Mouse (Mus musculus) thymus, postnatal 0 days (tissue): ENCODE data around the gene Dync1i1. TPM values are rescaled to one million over a fixed set of nuclear protein-coding genes. Genes with fewer than 3 reads are reported as not detected.

Experiments
- DNase-seq: peaks from one replicate; pipeline ENCODE4 v3.0.0-alpha.2; 2015; ENCODE audit warnings: low spot score
- polyA plus RNA-seq: library from polyadenylated mRNA; unstranded; fragments of >200 nt; fragmentation: Nextera tagmentation; extraction: Ambion mirVana; gene quantifications from 2 replicates; pipeline ENCODE4 v1.2.1, GENCODE M21; 2015

Gene Dync1i1
- polyA plus RNA-seq, 1 experiment from 2014 or later, result 1.9 TPM

DNA sequence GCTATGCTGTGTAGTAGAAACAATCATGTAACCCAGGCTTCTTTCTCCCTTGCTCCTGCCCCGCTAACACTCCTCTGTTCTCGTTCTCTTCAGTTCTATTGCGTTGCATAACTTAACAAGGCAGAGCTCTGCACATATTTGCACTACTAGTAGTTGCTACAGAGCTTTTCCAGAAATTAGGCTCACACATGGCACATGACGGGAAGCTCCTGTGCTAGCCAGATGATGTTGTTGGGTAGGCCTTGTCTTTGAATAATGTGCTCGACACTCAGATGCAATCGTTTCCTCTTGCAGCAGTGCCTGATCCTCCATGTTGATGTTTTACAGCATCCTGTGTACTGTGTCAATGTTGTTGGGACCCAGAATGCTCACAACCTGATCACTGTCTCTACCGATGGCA, 240.9 kb downstream of the Dync1i1 start:
- DNase-seq, result no peak

DNA sequence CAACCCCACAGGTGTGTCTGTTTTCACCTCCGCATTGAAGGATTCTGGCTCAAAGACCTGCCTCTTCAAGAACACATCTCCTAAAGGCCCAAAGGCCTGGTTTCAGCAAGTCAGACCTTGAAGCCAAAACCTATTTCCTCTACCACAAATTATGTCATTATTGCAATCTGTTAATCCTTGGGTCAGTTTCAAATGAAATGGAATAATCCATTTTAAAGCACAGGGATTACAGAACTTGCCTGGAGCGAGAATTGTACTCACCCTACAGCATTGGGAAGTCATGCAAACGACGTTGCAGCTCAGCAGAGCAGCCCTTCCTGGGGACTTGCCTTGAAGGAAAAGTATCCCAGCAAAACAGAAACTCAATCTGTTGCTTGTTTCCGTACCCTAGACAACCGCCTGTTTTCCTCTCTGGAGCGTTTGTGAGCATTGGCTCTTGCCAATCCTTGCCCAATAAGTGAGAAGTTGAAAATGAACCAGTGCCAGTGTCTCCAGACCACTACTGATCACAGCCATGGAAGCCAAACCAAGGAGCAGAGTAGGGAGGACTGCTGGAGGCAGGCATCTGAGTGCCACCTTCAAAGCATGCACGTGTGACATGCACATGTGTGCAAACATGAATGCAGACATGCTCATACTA, 241.5 kb downstream of the Dync1i1 start:
- no peak for DNase-seq

DNA sequence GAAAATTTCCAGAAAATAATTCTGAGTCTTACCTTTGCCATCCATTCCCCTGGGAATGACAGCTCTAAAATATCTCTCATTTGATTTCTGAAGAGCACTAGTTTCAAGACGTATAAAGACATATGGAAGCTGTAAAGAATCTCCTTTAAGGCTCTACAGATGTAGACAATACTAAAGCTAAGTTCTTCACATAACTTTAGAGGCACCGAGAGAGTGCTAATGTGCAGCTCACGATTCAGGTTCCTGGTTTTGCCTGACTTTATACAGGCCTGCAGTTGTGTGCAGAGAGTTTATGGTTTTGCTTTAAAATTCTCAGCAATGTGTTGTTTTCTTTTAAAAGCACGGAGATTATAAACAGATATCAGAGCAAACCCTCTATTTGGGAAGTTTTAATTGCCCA, 242.1 kb downstream of the Dync1i1 start:
- no peak for DNase-seq

DNA sequence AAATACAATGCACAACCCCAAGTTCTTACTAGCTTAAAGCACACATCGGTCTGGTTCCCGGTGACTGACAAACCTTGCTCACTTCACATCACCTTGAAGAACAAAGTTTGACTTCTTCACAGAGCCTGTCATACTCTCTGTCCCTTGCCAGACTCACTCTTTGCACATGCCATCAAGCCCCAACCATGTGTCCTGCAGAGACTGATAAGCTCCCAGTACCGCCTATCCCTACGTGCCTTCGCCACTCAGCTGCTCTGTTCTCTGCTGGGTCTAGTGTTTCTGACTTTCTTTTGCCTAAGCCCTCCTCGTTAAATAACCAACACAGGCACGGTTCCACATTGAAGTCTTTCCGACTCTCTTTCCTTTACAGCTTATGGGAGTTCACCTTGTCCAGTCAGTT, 244.2 kb downstream of the Dync1i1 start:
- DNase-seq, result no peak

DNA sequence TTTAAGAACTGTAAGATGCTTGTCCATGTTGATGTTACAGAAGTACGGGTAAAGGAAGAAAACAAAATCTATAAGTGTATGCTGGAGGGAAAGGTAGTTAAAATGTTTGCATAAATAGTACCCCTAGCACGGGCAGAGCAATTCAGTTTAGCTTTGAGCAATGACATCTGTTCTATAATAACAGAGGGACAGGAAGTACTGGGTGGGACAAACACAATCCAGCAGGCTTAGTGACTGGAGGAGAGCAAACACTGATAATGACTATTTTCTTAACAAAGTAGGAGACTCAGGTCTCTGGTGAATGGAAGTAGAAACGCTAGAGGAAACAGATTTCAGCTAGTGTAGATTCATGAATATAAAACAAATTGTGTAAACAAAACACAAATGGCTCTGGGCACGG, 250.8 kb downstream of the Dync1i1 start:
- DNase-seq, result no peak

DNA sequence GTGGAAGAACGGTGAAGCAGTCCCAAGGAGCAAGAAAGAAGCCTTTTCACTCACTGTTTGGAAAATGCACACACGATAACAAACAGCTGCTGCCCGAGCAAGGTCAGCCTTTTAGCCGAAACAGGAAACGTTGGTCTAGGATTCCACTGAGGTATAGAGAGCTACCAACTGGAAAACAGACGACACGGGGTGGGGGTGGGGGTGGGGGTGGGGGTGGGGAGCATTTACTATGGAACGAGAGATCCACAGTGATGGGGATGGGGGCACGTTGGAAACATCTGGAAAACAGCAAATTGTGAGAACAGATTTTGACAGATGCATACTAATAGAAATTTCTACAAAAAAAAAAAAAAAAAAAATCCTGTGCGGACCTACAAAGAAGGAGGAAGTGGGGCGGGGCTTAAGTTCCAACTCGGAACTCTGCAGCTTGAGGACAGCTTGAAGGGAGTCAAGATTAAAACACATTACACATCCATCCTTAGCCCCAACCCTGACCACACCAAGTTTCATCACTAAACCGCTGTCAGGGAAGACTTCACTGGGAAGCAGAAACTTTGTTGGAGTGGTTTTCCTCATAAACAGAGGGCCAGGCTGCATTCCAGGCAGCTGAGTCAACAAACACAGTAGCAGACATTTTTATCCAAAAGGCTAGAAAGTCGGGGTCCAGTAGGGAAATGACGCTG, 251.9 kb downstream of the Dync1i1 start:
- DNase-seq, result no peak

DNA sequence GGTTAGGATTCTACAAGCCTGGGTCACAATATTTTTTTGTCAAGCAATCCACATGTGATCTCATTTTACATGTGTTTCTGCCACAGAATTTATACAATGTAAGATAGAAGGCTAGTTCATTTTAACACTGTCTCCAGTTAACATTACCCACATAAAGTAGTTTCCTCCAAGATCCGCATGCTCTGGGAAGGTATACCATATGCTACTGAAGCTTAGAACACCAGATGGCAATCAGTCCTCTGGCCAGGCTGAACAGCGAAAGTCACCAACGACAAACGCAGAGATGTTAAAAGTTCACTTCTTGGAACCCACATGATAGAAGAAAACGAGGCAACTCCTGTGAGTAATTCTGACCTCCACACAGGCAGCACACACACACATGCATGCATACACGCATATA, 265.8 kb downstream of the Dync1i1 start:
- DNase-seq, result no peak

DNA sequence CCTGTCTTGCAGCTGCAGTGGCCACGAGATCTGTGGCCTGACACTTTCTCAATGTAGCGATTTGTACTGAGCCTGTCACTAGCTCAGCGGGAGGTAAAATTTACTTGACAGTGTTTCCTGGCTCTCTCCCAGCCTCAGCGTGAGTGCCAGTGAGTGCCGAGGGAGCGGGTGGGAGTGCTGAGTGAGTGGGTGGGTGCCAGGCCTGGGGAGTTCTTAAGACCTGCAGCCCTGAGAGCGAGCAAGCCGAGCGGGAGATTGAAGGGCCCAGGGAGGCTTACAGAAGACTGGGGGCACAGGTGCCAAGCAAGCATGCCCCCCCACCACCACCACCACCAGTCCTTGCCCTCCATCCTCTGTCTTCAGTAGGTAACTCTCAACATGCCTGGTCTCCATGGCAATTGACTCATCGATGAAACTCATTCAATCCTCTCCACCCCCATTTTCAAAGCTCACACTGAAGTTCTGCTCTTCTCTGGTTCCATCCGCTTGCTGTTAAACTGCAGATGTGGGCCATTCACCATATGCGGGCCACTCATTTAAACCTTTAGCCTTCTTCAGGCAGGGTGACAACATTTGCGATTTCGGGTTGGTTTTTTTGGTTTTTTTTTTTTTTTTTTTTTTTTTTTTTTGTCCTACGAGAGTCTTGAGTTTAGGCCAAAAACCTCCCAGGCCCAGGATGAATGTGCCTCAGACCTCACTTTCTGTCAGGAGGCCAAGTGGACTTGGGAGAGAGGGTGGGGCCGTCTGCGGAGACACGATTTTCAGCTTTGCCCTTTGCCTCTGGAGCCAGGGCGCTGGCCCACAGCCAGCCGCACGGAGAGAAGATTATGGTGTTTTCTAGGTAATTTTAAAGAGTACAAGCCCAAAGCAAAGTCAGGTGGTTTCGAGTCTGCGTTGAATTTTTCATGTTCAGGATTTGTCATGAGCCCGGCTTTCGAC, 266.6 kb downstream of the Dync1i1 start:
- DNase-seq, result no peak

DNA sequence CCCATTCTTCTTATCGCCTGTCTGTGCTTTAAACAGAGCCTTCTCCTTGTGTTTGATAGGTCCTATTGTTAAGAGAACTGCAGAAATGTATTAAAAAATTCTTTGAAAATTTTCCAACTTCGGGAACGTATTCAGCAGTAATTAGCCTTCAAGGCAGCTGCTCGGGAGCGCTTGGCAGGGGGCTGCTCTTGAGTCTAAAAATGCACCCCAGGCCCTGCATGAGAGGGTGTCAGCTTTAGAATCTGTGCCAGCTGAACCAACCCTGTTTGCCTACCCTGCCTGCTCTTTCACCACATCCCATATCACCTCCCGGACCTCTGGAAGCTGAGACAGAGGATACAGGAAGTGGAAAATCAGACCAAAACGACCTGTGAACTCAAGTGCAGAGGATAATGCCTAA, 267.6 kb downstream of the Dync1i1 start:
- no peak for DNase-seq

DNA sequence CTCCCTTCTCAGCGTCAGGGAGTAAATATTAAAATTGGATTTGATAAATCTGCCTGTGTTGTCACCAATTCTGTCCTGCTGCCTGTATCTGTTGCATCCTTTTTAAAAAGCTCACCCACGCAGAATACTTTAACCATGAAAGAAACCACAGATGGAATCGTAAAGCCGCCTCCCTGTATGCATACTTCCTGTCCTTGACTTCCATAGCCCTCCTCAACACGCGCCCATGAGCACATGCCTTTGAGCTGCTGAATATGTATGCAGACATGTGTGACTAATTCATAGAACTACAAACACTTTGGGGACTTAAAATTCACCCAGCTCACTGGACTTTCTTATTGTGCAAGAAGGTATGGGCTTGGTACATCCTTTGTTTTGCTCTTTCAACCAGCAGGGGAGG, 272.1 kb downstream of the Dync1i1 start:
- peak; percentile 4 for DNase-seq

DNA sequence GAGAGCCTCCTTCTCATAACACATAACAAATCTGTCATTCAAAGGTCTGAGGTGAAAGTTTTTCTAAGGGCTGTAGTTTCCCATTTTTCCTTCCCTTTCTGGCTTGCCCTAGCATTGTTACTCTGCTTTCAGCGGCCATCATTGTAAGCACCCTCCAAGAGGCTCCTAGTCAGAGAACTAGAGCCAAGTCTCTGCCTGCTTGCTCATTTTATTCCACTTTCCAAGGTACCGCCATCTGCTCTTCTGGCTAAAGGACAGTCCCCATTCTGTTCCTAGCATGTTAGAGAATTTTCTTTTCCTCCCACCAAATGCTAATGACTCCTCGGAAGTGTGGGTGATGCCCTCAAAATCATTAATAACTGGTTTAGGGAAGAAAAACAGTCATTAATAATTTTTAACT, 276.6 kb downstream of the Dync1i1 start:
- DNase-seq, result no peak

DNA sequence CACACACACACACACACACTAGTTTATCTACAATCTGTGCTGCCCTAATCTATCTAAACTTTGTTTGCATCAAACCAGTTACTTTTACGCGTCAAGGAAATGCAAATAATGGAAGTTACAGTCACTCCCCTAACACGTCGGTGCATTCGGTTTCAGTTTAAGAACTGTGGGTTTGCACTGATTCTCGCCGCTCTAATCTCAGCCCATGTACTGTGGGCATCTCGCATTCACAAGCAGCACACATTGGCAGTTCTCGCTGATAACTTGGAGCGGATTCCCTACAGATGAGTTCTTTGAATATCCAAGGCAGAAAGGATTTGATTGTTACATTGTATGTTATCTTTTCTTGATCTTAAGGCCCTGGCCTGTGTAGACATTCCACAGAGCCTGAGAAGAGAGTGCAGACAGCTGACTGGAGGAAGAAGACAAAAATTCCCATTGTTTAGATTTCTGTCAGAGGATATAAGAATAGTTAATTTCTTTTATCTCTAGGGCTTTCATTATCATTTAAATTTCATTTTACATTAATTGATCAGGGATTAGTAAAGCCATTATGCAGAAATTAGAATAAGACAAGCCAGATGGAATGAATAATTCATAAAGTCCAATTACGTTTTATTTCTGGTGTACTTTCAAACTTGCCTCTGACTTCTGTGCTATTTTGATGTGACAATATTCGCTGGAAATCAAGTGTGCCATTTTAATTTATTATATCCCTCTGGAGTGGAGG, 279.5 kb downstream of the Dync1i1 start:
- DNase-seq, result no peak

DNA sequence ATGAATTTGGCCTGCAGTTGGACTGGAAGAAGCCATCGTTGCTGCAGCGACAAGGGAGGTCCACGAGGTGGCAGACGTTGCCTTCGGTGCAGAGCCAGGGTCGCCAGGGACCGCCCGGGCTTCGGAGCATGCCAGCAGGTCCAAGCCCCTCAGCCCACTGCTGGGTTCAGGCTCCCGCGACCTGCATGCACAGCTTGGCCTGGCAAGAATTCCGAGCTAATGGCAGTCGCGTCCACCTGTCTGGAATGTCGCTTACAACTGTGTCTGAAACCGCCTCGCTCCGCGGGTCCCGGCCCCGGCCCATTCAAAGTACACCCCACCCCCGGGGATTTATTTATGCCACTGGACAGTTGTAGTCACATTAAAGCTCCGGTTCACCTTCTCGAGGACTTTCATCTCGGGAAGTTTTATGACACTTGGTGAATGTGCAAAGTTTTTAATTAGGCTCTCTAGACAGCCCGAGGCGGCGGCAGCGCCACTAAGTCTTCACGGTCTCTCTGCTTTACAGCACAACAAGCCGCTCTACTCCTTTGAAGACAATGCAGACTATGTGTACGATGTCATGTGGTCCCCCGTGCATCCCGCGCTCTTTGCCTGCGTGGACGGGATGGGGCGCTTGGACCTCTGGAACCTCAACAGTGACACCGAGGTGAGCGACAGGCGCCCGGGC, 280.5 kb downstream of the Dync1i1 start:
- DNase-seq, result peak; percentile 57

DNA sequence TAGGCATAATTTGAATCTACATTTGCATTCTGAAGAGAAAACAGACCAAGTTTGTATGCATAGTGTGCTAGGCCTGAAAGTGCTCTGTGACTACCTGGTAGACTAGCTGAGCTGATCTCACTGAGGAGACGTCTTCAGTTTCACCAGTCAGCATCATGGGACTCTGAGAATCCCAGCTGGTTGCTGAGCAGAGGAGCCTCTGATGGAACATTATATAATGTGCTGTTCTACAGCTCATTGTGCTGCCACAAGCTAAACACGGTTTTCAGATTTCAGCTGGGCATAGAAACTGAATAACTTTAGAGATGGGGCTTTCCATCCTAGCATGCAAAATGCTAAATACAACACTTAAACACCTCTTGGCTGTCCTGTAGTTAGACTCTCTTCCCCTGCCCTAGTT, 285.9 kb downstream of the Dync1i1 start:
- DNase-seq, result no peak

DNA sequence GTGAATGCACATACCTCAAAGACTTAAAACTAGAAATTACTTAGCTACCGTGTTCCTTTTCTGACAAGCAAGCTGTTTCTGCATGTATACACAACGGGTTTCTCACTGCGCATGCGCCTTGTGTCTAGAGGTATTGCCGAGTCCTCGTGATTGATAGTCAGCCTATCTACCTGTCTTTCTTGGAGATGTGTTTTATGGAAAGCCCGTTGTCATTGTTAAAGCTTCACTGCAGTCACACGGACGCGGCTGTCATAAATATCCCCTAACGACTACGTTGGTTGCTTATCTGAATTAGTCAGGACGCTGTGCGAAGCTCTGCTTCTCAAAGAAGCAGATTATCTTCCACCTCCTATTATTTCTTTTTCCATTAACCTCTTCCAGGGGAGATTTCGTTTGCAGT, 290.2 kb downstream of the Dync1i1 start:
- no peak for DNase-seq

DNA sequence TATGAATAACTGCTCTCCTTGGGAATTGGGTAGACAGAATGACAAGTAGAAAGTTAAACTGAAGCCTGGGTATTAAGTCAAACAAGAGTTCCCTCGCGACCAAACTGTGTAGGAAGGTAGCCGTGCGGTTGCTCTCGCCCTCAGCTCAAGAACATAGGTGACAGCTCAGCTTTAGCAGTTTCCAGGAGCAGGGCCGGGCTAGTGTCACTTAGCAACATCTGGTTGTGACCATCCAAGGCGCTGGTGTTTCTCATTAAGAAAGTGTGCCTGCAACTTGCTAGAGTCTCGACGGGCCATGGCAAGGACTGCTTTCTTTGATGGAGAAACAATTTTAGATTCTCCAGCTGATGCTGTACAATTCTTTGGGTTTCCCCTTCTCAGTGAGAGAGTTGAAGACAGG, 291.5 kb downstream of the Dync1i1 start:
- DNase-seq, result no peak

DNA sequence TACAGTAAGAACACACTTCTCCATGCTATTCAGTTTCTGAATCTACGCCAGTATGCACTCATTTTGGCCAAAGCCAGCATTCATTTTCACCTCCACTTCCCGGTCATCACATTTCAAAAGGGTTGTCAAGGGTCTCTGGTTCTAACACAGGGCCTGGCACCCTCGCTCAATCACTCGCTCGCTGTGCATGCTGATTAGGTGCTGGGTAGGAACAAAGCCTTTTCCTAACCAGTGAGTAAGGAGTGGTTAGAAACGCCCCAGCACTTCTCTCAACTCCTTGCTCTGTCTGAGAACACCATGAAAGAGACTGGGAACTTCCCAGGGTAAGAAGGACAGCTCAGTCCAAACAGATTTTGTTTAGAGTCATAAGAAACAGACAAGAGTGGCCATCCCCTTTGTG, 298.5 kb downstream of the Dync1i1 start:
- DNase-seq, result no peak

DNA sequence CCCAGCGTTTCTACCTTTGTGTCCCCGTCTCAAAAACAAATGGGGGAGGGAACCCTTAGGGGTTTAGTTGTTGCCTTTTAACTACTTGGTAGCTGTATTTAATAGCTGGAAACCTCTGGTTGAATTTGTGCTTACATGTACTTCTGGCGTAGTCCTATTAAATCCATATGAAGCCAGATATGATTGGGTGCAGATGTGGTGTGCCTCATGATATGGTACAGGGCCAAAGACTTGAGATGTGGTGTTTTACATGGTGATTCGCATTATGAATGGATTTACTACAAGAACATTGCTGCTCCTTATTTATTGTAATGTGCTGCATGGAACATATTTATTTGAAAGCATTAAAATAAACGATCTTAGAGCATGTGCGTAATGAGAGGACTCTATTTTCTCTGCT, 302.2 kb downstream of the Dync1i1 start:
- no peak for DNase-seq

DNA sequence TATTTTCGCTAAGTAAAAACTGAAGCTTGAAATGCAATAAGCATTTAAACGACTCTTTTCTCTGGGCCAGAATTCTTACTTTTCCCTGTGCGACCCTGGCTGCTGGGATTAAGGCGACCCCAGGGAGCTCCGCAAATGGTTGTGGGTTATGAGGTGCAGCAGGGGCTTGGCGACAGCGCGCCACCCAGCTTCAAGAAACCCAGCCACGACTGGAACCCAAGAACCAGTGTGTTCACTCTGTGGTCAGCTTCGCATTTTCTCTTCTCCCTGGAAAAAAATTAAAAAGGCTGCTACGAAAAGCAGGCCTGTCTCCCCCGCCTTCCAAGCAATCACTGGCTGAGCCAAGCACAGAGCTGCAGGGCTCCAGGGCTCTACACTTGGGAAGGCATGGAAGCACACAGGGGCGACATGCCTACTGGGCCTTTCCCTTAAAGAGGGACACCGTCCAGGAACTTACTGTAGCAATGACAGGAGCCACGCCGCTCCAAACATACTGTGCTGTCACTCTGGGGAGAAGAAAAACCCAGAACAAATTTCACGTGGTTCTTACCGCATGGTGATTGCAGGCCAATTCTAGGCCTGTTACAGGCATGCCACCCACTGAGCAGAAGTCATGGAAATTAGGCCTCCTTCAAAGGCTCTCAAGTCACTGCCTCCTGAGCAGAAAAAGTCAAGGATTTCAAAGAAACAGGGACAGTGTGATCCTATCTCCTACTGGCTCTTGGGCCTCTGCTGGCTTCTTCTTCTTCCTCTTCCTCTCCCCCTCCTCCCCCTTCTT, 313.5 kb downstream of the Dync1i1 start:
- no peak for DNase-seq

DNA sequence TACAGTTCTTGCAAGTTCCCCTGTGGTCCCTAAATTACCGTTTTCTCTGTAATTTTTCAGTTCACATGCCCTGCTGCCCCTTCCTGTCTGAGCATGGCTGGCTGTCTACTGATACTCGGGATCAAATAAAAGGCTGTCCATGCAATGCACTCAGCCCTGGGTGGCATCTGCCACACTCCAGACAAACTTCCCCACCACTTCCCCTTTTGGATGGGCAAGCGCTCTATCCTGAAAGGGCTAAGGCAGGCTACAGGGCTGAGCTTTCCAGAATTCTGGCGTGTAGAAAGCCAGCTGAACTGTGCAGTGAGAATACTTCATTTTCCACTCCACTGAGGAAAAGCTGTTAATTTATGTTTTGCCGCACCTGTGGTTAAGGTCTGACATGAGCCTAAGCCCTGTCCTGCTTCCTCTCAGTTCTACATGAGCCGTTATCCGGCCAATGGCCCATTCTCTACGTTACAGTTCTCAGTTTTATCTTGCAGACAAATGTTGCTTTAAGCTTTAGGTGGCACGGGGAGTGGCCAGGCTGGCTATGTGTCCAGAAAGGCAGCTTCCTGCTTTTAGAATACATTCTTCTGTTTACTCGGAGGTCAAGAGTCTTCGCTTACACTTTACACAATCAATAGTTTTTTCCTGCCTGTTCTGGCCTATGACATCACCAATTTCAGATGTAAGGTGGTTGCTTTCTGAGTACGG, 321.4 kb downstream of the Dync1i1 start:
- DNase-seq, result no peak
